Mouse (Mus musculus) small intestine, adult 2 months (tissue): ENCODE results near the gene Ccdc6. TPM values are rescaled to one million over a fixed set of nuclear protein-coding genes. Genes with fewer than 3 reads are reported as not detected.

Experiments used
- H3K27ac ChIP-seq: fragments of 200-500 bp; 2 replicates; pipeline ENCODE4 v1.5.1; 2012; ENCODE audit warnings: low read depth, low read length, control low read depth, inconsistent platforms; ENCODE audit not compliant: insufficient read depth
- H3K27me3 ChIP-seq: fragments of 200-500 bp; 2 replicates; pipeline ENCODE4 v1.6.1; 2012; ENCODE audit warnings: mild to moderate bottlenecking, moderate library complexity, low read length, inconsistent platforms; ENCODE audit not compliant: control insufficient read depth, insufficient read depth
- H3K36me3 ChIP-seq: fragments of 200-500 bp; 2 replicates; pipeline ENCODE4 v1.6.1; 2012; ENCODE audit warnings: mild to moderate bottlenecking, low read length, control low read depth, inconsistent platforms; ENCODE audit not compliant: control insufficient read depth, insufficient read depth
- H3K4me1 ChIP-seq: fragments of 200-500 bp; 2 replicates; pipeline ENCODE4 v1.6.1; 2012; ENCODE audit warnings: low read length, inconsistent platforms, mixed read lengths; ENCODE audit not compliant: control insufficient read depth, insufficient read depth, insufficient read length
- H3K4me3 ChIP-seq: fragments of 200-500 bp; 2 replicates; pipeline ENCODE4 v1.5.1; 2012; ENCODE audit warnings: low read depth, mild to moderate bottlenecking, control low read depth, inconsistent platforms, low read length, moderate library complexity
- CTCF ChIP-seq: fragments of 200-500 bp; IDR thresholded peaks from 2 replicates; pipeline ENCODE4 v1.5.1; 2012; ENCODE audit warnings: low read depth, mild to moderate bottlenecking, control low read depth, inconsistent platforms, low read length, moderate library complexity, mixed read lengths; ENCODE audit not compliant: insufficient replicate concordance, insufficient read length; ENCODE audit errors: extremely low read depth
- POLR2A ChIP-seq: fragments of 200-500 bp; IDR thresholded peaks from 2 replicates; pipeline ENCODE4 v1.6.1; 2012; ENCODE audit warnings: low read depth, mild to moderate bottlenecking, control low read depth, inconsistent platforms, low read length, moderate library complexity
- WGBS: fragments of 180-500 bp; shearing (Covaris S2); methylation state at CpG from one replicate; pipeline ENCODE4 v1.1.7; 2018; 5-methylcytosine and 5-hydroxymethylcytosine counted together
- polyA plus RNA-seq: library from polyadenylated mRNA; depleted of rRNA; stranded (reverse); fragments of >200 nt; gene quantifications from 2 replicates; pipeline ENCODE4 v1.2.3, GENCODE M21; 2012

Ccdc6 gene
- polyA plus RNA-seq, 1 experiment, result 34.6 TPM

DNA sequence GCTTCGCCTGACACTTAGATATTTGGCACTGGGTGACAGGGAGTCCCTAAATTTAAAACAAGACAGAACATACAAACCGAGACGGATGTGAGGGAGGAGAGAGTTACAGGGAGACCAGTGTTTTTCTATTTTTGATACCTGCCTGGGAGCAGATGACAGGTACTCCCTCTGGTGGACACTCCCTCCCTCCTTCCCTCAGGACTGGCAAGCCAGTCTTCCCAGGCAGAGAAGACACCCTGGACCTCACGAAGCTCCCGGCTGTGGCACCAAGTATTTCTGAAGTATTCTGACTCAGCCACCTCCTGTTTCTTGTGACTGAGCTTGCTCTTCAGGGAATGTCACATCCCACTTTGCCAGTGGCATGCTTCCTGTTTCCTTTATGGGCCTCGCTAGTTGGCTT is 69.0 kb downstream of the Ccdc6 start:
- Histone ChIP-seq H3K36me3 (peaks cover 48% of the 10 kb centered on the region), H3K4me1 (no peaks in the 10 kb centered on the region), H3K27ac (no peak overlapping the region), H3K4me3 (no peak overlapping the region), H3K27me3 (no peaks in the 10 kb centered on the region)
- 76% methylated on average over 6 of the region's 6 CpGs for WGBS
- TF ChIP-seq CTCF, result peak; percentile 41; the same call in 1 of the 2 replicates
- no peak for TF ChIP-seq POLR2A

DNA sequence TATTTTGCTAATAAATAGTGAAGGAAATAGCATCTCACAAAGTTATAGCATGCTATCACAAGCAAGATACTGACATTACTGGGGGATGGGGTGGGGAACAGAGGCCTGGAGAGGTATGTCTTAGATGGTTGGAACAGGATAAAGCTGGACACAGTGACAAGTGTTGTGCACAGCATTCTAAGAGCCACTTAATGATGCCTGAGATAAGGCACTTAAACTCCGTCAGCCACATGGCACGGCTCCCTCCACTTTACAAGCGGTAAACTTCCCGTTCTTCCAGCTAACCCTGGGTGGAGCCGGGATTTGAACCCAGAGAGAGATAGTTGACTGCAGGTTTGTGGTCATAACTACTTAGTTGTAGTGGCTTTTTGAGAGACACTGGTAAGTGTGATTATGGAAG is 69.5 kb downstream of the Ccdc6 start:
- H3K27ac ChIP-seq, result no peak overlapping the region
- H3K4me3 ChIP-seq, result no peak overlapping the region
- H3K4me1 ChIP-seq, result no peaks in the 10 kb centered on the region
- peaks cover 49% of the 10 kb centered on the region for H3K36me3 ChIP-seq
- H3K27me3 ChIP-seq, result no peaks in the 10 kb centered on the region
- WGBS, result 77% methylated on average over 5 of the region's 5 CpGs
- no peak for TF ChIP-seq CTCF
- no peak for TF ChIP-seq POLR2A

DNA sequence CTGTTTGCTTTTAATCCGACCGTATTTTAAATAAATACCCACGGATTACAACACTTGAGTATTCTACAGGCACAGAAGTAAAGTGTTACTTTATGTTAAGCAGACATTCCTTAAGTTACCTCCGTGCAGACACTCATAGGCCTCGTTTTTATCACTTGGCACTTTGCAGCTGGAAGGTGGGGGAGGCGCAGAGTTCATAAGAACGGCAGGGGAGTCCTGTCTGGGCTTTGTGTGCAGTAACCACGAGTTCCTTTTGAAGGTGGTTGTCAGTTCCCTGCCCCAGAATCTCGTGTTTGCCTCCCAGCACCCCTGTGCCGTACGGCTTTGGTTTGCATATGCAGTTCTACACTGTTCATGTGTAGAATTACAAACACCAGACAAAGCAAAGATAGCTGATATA is 70.7 kb downstream of the Ccdc6 start:
- Histone ChIP-seq H3K27me3 (no peaks in the 10 kb centered on the region), H3K4me3 (no peak overlapping the region), H3K27ac (no peak overlapping the region), H3K36me3 (peaks cover 47% of the 10 kb centered on the region), H3K4me1 (no peaks in the 10 kb centered on the region)
- 72% methylated on average over 11 of the region's 11 CpGs for WGBS
- no peak for TF ChIP-seq CTCF
- no peak for TF ChIP-seq POLR2A

DNA sequence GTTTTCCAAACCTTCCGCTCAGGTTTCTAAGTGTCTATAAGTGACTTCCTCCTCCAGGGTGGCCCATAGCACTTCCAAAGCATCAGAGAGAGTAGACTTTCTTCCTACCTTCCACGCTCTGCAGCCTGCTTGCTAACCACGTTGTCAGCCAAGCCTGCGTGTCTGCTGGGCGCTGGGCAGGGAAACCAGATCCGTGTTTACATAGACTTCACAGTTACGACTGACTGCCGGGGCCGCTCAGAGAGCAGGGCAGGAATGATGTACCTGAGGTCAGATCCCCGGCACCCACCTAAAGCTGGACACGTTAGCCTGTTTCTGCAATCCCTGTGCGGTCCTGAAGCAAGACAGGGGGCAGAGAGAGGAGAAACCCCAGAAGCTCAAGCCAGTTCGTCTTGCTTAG is 71.5 kb downstream of the Ccdc6 start:
- H3K4me1 ChIP-seq, result no peaks in the 10 kb centered on the region
- no peak overlapping the region for H3K4me3 ChIP-seq
- no peak overlapping the region for H3K27ac ChIP-seq
- peaks cover 50% of the 10 kb centered on the region for H3K36me3 ChIP-seq
- 80% methylated on average over 13 of the region's 13 CpGs for WGBS
- no peaks in the 10 kb centered on the region for H3K27me3 ChIP-seq
- TF ChIP-seq POLR2A (no peak), CTCF (no peak)

DNA sequence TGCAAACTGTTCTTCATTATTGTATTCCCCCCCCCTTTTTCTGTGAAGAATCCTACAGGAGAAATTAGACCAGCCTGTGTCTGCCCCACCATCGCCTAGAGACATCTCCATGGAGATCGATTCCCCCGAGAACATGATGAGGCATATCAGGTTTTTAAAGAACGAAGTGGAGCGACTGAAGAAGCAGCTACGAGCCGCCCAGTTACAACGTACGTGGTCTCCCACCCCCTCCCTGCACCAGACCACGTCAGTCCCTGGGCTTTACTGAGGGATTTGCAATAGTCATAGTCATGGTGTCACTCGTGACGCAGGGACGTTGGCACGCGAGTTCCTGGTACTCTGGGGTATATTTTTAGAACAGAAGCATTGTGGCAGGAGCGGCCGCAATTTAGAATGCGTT is 72.1 kb downstream of the Ccdc6 start:
- H3K4me3 ChIP-seq, result no peak overlapping the region
- no peaks in the 10 kb centered on the region for H3K27me3 ChIP-seq
- no peaks in the 10 kb centered on the region for H3K4me1 ChIP-seq
- 92% methylated on average over 18 of the region's 18 CpGs for WGBS
- TF ChIP-seq CTCF, result no peak
- TF ChIP-seq POLR2A, result no peak
- peaks cover 48% of the 10 kb centered on the region for H3K36me3 ChIP-seq
- no peak overlapping the region for H3K27ac ChIP-seq

DNA sequence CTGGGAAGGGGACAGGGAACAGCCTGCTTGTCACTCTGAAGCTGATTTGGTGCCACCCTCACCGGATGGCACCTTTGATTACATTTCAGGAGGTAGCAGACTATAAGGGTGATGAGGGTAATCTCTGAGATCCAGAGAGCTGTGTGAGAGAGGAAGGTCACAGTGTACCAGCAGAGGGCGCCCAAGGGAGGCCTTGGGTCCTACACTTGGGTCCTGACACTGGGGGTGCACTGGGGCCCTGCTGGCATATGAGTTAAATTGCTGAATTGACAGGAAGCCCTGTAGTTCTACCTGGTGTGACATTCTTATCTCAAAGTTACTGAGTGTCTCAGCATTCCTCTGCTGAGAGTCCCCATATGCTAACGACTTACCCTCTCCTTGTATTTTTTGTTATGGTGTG is 76.4 kb downstream of the Ccdc6 start:
- no peaks in the 10 kb centered on the region for H3K27me3 ChIP-seq
- WGBS, result 63% methylated on average over 3 of the region's 3 CpGs
- no peak overlapping the region for H3K27ac ChIP-seq
- peaks cover 52% of the 10 kb centered on the region for H3K36me3 ChIP-seq
- H3K4me1 ChIP-seq, result no peaks in the 10 kb centered on the region
- H3K4me3 ChIP-seq, result no peak overlapping the region
- no peak for TF ChIP-seq POLR2A
- peak; percentile 76; the same call in 1 of the 2 replicates for TF ChIP-seq CTCF

DNA sequence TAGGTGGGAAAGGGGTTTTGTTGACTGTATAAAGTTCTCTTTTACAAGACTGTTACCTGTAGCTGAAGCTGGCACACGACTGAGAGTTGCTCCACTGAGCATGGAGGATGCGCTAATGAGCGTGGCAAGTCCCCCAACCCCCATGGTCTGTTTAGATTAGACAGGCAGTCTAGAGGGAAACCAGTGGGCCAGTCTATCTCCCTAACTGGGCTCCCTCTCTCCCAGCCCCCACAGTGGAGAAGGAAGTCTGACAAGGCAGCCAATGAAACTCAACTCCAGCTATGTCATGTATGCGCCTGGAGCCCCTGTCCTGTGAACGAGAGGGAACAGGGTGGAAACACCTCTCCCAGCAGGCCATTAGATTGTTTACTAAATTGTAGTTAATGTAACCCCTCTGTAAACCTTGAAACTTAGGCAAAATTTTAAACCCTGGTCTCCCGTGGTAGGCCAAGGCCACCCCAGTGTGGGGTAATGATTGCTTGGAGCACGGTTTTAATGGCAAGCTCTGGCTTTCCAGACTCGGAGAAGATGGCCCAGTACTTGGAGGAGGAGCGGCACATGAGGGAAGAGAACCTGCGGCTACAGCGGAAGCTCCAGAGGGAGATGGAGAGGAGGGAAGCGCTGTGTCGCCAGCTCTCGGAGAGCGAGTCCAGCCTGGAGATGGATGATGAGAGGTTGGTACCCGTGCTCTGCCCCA is 77.7 kb downstream of the Ccdc6 start:
- Histone ChIP-seq H3K4me1 (no peaks in the 10 kb centered on the region), H3K36me3 (peaks cover 49% of the 10 kb centered on the region), H3K4me3 (no peak overlapping the region), H3K27ac (no peak overlapping the region), H3K27me3 (no peaks in the 10 kb centered on the region)
- 83% methylated on average over 16 of the region's 16 CpGs for WGBS
- TF ChIP-seq CTCF (no peak), POLR2A (no peak)
